Comparison of ENCODE assay signal across 8 mouse cellular contexts in the genomic region with DNA sequence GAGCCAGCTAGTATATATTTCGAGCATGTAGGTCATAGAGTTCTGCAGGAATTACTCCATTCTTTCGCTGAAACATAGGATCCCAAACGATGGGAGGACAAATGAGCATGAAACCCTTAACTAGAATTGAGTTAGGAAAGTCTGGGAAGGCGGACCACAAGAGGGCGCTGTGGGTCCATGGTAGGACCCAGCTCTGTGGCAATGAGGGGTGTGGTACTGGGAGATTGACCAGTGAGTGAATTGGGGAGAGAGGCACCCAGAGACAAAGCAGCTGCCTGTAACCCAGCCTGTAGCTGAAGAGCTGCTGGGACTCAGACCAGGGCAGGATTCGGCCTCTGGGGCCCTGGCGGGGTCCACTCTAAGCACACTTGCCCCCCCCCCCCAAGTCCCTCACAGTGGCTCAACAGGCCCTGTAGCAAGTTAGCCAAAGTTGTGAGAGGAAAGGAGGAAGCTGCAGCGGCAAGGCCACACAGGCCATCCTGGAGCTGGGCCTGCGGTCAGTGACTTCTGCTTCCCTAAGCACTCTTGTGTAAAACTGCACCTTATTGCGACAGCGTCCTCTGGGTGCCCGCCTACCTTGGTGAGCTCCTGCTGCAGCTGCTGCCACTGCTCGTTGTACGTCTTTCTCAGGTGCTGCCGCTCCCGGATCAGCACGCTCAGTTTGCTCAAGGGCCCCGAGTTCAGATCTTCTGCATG. TPM values are rescaled to one million over a fixed set of nuclear protein-coding genes. Genes with fewer than 3 reads are reported as not detected.
DNase-seq lines count a peak whose midpoint lies in the region; ATAC-seq and TF ChIP-seq lines count a peak whose summit lies in the region.

No protein-coding gene starts in this region.

- TF ChIP-seq CTCF in gastrocnemius, adult 2 months (IDR thresholded peaks at IDR 0.05) = peak; percentile 98
- TF ChIP-seq CTCF in hindbrain, postnatal 0 days (IDR thresholded peaks at IDR 0.05; ENCODE audit: low read depth) = peak; percentile 97

- peak overlapping the region; percentile 77 for H3K4me3 ChIP-seq in gastrocnemius, adult 2 months
- no peak overlapping the region for H3K4me3 ChIP-seq in hindbrain, postnatal 0 days (ENCODE audit: low read length)

- intact Hi-C loops in gastrocnemius, adult 2 months (cut with DNase I) = loop anchor here (1.0 to 10.0 kb wide), 3 partner anchors 16 to 298 kb away; a partner anchor contains a TSS
- intact Hi-C loops in left cerebral cortex, postnatal 14 days (cut with DNase I) = loop anchor here (1.0 to 10.0 kb wide), 3 partner anchors 198 to 341 kb away; no protein-coding TSS in a partner anchor

- DNase-seq in gastrocnemius, adult 2 months = peak; percentile 93
- peak; percentile 95 for DNase-seq in hindbrain, postnatal 0 days (ENCODE audit: low spot score)
- DNase-seq in left cerebral cortex, postnatal 14 days (ENCODE audit: low spot score in 2 of 2) = peak; percentile 90 to 94
- peak; percentile 81 for DNase-seq in right cerebral cortex, postnatal 25 days
- peak; percentile 87 to 91 for DNase-seq in urinary bladder, postnatal 36 days (ENCODE audit: low spot score in 2 of 2)

- H3K27ac ChIP-seq in gastrocnemius, adult 2 months = peak overlapping the region; percentile 91
- no peak overlapping the region for H3K27ac ChIP-seq in hindbrain, postnatal 0 days

- WGBS in hindbrain, postnatal 0 days = 41% methylated on average over 17 of the region's 18 CpGs

- no peaks in the 10 kb centered on the region for H3K27me3 ChIP-seq in hindbrain, postnatal 0 days (ENCODE audit: insufficient read depth, low read length)

- peak overlapping the region; percentile 33; the same call in 1 of the 2 replicates for H3K4me2 ChIP-seq in hindbrain, postnatal 0 days (ENCODE audit: low read depth, low read length)

- H3K36me3 ChIP-seq in hindbrain, postnatal 0 days (ENCODE audit: insufficient read depth, low read length) = peaks cover 14% of the 10 kb centered on the region

- H3K9me3 ChIP-seq in hindbrain, postnatal 0 days (ENCODE audit: low read length) = no peaks in the 10 kb centered on the region

- peak; percentile 60 for ATAC-seq in activated CD4-positive, CD25-positive, alpha-beta regulatory T cell, adult 4 months
- peak; percentile 79 for ATAC-seq in common myeloid progenitor, adult 5-6 weeks (replicated peaks; ENCODE audit: low read depth, poor library complexity, severe bottlenecking)
- peak; percentile 76 for ATAC-seq in hindbrain, postnatal 0 days
- peak; percentile 56 for ATAC-seq in megakaryocyte-erythroid progenitor cell, adult 5-6 weeks (replicated peaks; ENCODE audit: low FRiP score, low TSS enrichment, poor library complexity, severe bottlenecking)

- H3K4me1 ChIP-seq in hindbrain, postnatal 0 days (ENCODE audit: insufficient read depth, low read length) = no peaks in the 10 kb centered on the region

- no peak overlapping the region for H3K9ac ChIP-seq in hindbrain, postnatal 0 days (replicated peaks; ENCODE audit: low read length)

RNA-seq across cellular contexts. Expression of a gene that starts 1.4 kb away (rescaled TPM):
- 1 to 10 TPM; 2.0 to 4.5 TPM for polyA plus RNA-seq in activated CD4-positive, CD25-positive, alpha-beta regulatory T cell, adult 4 months (2017; shearing (Covaris generic))
- total RNA-seq in common myeloid progenitor, adult 5-6 weeks (2017) = 70.4 and 105 TPM in 2 replicates
- 1 to 10 TPM; 2.6 to 3.9 TPM for total RNA-seq in gastrocnemius, adult 2 months (2021)
- 10.3 and 16.1 TPM in 2 replicates for total RNA-seq in hindbrain, postnatal 0 days (2014; rRNA removed)
- polyA plus RNA-seq in hindbrain, postnatal 0 days (2015; fragmentation: Nextera tagmentation; extraction: Ambion mirVana) = 4.9 and 5.6 TPM in 2 replicates
- 1 to 10 TPM; 5.6 to 6.7 TPM for total RNA-seq in left cerebral cortex, postnatal 14 days (2021)
- total RNA-seq in megakaryocyte-erythroid progenitor cell, adult 5-6 weeks (2014; fragmentation: Nextera tagmentation) = 12.5 and 23.2 TPM in 2 replicates
- total RNA-seq in megakaryocyte-erythroid progenitor cell, adult 5-6 weeks (2017) = 1.8 and 17.9 TPM in 2 replicates

RNA-seq across cellular contexts. Expression of a gene that starts 15.2 kb away (rescaled TPM):
- polyA plus RNA-seq in activated CD4-positive, CD25-positive, alpha-beta regulatory T cell, adult 4 months (2017; shearing (Covaris generic)) = 10 to 100 TPM; 15.8 to 21.8 TPM
- total RNA-seq in common myeloid progenitor, adult 5-6 weeks (2017) = 36.1 and 38.4 TPM in 2 replicates
- 100 to 1,000 TPM; 111 to 161 TPM for total RNA-seq in gastrocnemius, adult 2 months (2021)
- 55.5 and 61.3 TPM in 2 replicates for total RNA-seq in hindbrain, postnatal 0 days (2014; rRNA removed)
- 14.2 and 15.7 TPM in 2 replicates for polyA plus RNA-seq in hindbrain, postnatal 0 days (2015; fragmentation: Nextera tagmentation; extraction: Ambion mirVana)
- total RNA-seq in left cerebral cortex, postnatal 14 days (2021) = 100 to 1,000 TPM; 114 to 118 TPM
- total RNA-seq in megakaryocyte-erythroid progenitor cell, adult 5-6 weeks (2014; fragmentation: Nextera tagmentation) = 20.3 and 33.2 TPM in 2 replicates
- 10.8 and 19.4 TPM in 2 replicates for total RNA-seq in megakaryocyte-erythroid progenitor cell, adult 5-6 weeks (2017)

RNA-seq across cellular contexts. Expression of a gene that starts 18.9 kb away (rescaled TPM):
- 10 to 100 TPM; 10.6 to 15.2 TPM for polyA plus RNA-seq in activated CD4-positive, CD25-positive, alpha-beta regulatory T cell, adult 4 months (2017; shearing (Covaris generic))
- 12.2 and 14.4 TPM in 2 replicates for total RNA-seq in common myeloid progenitor, adult 5-6 weeks (2017)
- total RNA-seq in gastrocnemius, adult 2 months (2021) = 10 to 100 TPM; 48.5 to 49.0 TPM
- total RNA-seq in hindbrain, postnatal 0 days (2014; rRNA removed) = 25.4 and 25.9 TPM in 2 replicates
- 6.6 and 6.8 TPM in 2 replicates for polyA plus RNA-seq in hindbrain, postnatal 0 days (2015; fragmentation: Nextera tagmentation; extraction: Ambion mirVana)
- 10 to 100 TPM; 38.8 to 46.2 TPM for total RNA-seq in left cerebral cortex, postnatal 14 days (2021)
- 24.9 and 31.5 TPM in 2 replicates for total RNA-seq in megakaryocyte-erythroid progenitor cell, adult 5-6 weeks (2014; fragmentation: Nextera tagmentation)
- total RNA-seq in megakaryocyte-erythroid progenitor cell, adult 5-6 weeks (2017) = 8.2 and 10.0 TPM in 2 replicates

RNA-seq across cellular contexts. Expression of a gene that starts 43.5 kb away (rescaled TPM):
- polyA plus RNA-seq in activated CD4-positive, CD25-positive, alpha-beta regulatory T cell, adult 4 months (2017; shearing (Covaris generic)) = 1 to 10 TPM; 8.6 to 9.0 TPM
- 10.5 and 18.4 TPM in 2 replicates for total RNA-seq in common myeloid progenitor, adult 5-6 weeks (2017)
- total RNA-seq in gastrocnemius, adult 2 months (2021) = 10 to 100 TPM; 23.6 to 26.1 TPM
- 30.1 and 32.2 TPM in 2 replicates for total RNA-seq in hindbrain, postnatal 0 days (2014; rRNA removed)
- polyA plus RNA-seq in hindbrain, postnatal 0 days (2015; fragmentation: Nextera tagmentation; extraction: Ambion mirVana) = 13.9 and 15.5 TPM in 2 replicates
- total RNA-seq in left cerebral cortex, postnatal 14 days (2021) = 10 to 100 TPM; 42.0 to 53.2 TPM
- total RNA-seq in megakaryocyte-erythroid progenitor cell, adult 5-6 weeks (2014; fragmentation: Nextera tagmentation) = 13.2 and 17.8 TPM in 2 replicates
- 10.9 and 40.6 TPM in 2 replicates for total RNA-seq in megakaryocyte-erythroid progenitor cell, adult 5-6 weeks (2017)

RNA-seq across cellular contexts. Expression of a gene that starts 45.6 kb away (rescaled TPM):
- polyA plus RNA-seq in activated CD4-positive, CD25-positive, alpha-beta regulatory T cell, adult 4 months (2017; shearing (Covaris generic)) = 10 to 100 TPM; 31.9 to 45.2 TPM
- 15.3 and 15.8 TPM in 2 replicates for total RNA-seq in common myeloid progenitor, adult 5-6 weeks (2017)
- total RNA-seq in gastrocnemius, adult 2 months (2021) = 10 to 100 TPM; 12.3 to 12.7 TPM
- total RNA-seq in hindbrain, postnatal 0 days (2014; rRNA removed) = 49.0 and 57.8 TPM in 2 replicates
- polyA plus RNA-seq in hindbrain, postnatal 0 days (2015; fragmentation: Nextera tagmentation; extraction: Ambion mirVana) = 46.6 and 47.8 TPM in 2 replicates
- 10 to 100 TPM; 44.8 to 49.7 TPM for total RNA-seq in left cerebral cortex, postnatal 14 days (2021)
- total RNA-seq in megakaryocyte-erythroid progenitor cell, adult 5-6 weeks (2014; fragmentation: Nextera tagmentation) = 11.2 and 24.2 TPM in 2 replicates
- 20.1 and 23.2 TPM in 2 replicates for total RNA-seq in megakaryocyte-erythroid progenitor cell, adult 5-6 weeks (2017)
